Mouse (Mus musculus): ENCODE measurements around the gene Fbxl7. TPM values are rescaled to one million over a fixed set of nuclear protein-coding genes. Genes with fewer than 3 reads are reported as not detected.
A peak's percentile ranks its signal among the peaks of the same experiment; 100 is the strongest.

Gene Fbxl7
- total RNA-seq, 2 experiments from 2014 or later, result 3.0 to 3.1 TPM

GRCm38 (mm10) chr15:26704966-26705365 lies 190.4 kb downstream of the Fbxl7 start:
- DNase-seq, result no peak
- intact Hi-C loops (cut with DNase I), result loop anchor here (10.0 kb wide), 1 partner anchor 190 kb away; the partner anchor contains the start of gene Fbxl7

GRCm38 (mm10) chr15:26703156-26703840 lies 192.1 kb downstream of the Fbxl7 start:
- DNase-seq, result peak; percentile 14 to 20
- intact Hi-C loops (cut with DNase I), result loop anchor here (10.0 kb wide), 1 partner anchor 192 kb away; the partner anchor contains the start of gene Fbxl7

GRCm38 (mm10) chr15:26701949-26702675 lies 193.3 kb downstream of the Fbxl7 start:
- intact Hi-C loops (cut with DNase I), result loop anchor here (10.0 kb wide), 1 partner anchor 193 kb away; the partner anchor contains the start of gene Fbxl7
- DNase-seq, result no peak

- intact Hi-C loops (cut with DNase I), result no loop called here
- DNase-seq, result no peak
Observed at GRCm38 (mm10) chr15:26693075-26693474, 202.3 kb downstream of the Fbxl7 start.

GRCm38 (mm10) chr15:26688472-26689104 lies 206.8 kb downstream of the Fbxl7 start:
- DNase-seq, result no peak
- intact Hi-C loops (cut with DNase I), result no loop called here

GRCm38 (mm10) chr15:26687729-26688128 lies 207.7 kb downstream of the Fbxl7 start:
- intact Hi-C loops (cut with DNase I), result no loop called here
- no peak for DNase-seq

GRCm38 (mm10) chr15:26682279-26682678 lies 213.1 kb downstream of the Fbxl7 start:
- intact Hi-C loops (cut with DNase I), result no loop called here
- no peak for DNase-seq

GRCm38 (mm10) chr15:26673239-26673859 lies 222.0 kb downstream of the Fbxl7 start:
- peak in 1 of 2 experiments; percentile 33 for DNase-seq
- intact Hi-C loops (cut with DNase I), result no loop called here

- intact Hi-C loops (cut with DNase I), result no loop called here
- no peak for DNase-seq
Observed at GRCm38 (mm10) chr15:26654988-26655387, 240.4 kb downstream of the Fbxl7 start.

- intact Hi-C loops (cut with DNase I), result no loop called here
- DNase-seq, result no peak
Observed at GRCm38 (mm10) chr15:26642563-26642962, 252.8 kb downstream of the Fbxl7 start.

GRCm38 (mm10) chr15:26639726-26640125 lies 255.7 kb downstream of the Fbxl7 start:
- intact Hi-C loops (cut with DNase I), result loop anchor here (2.0 kb wide), 1 partner anchor 255 kb away; the partner anchor contains the start of gene Fbxl7
- DNase-seq, result no peak

- DNase-seq, result no peak
- intact Hi-C loops (cut with DNase I), result no loop called here
Observed at GRCm38 (mm10) chr15:26635591-26635990, 259.8 kb downstream of the Fbxl7 start.

GRCm38 (mm10) chr15:26628181-26628580 lies 267.2 kb downstream of the Fbxl7 start:
- intact Hi-C loops (cut with DNase I), result no loop called here

GRCm38 (mm10) chr15:26623242-26623641 lies 272.1 kb downstream of the Fbxl7 start:
- intact Hi-C loops (cut with DNase I), result loop anchor here (5.0 kb wide), 3 partner anchors 151 to 614 kb away; partner anchors contain the start of gene Fbxl7

More at GRCm38 (mm10) chr15:26628181-26628580, 267.2 kb downstream of the Fbxl7 start:
- DNase-seq, result no peak

GRCm38 (mm10) chr15:26620279-26620678 lies 275.1 kb downstream of the Fbxl7 start:
- peak; percentile 55 to 61 for DNase-seq
- intact Hi-C loops (cut with DNase I), result loop anchor here (1.0 to 5.0 kb wide), 4 partner anchors 148 to 617 kb away; partner anchors contain the start of gene Fbxl7

More at GRCm38 (mm10) chr15:26623242-26623641, 272.1 kb downstream of the Fbxl7 start:
- DNase-seq, result no peak

GRCm38 (mm10) chr15:26619221-26619620 lies 276.2 kb downstream of the Fbxl7 start:
- DNase-seq, result peak; percentile 40 to 41
- intact Hi-C loops (cut with DNase I), result loop anchor here (10.0 kb wide), 1 partner anchor 624 kb away; no protein-coding TSS in a partner anchor

GRCm38 (mm10) chr15:26596239-26596638 lies 299.1 kb downstream of the Fbxl7 start:
- intact Hi-C loops (cut with DNase I), result no loop called here
- DNase-seq, result no peak

- intact Hi-C loops (cut with DNase I), result no loop called here
- no peak for DNase-seq
Observed at GRCm38 (mm10) chr15:26579947-26580709, 315.3 kb downstream of the Fbxl7 start.

GRCm38 (mm10) chr15:26578500-26578899 lies 316.9 kb downstream of the Fbxl7 start:
- DNase-seq, result no peak
- intact Hi-C loops (cut with DNase I), result no loop called here

- intact Hi-C loops (cut with DNase I), result no loop called here
Observed at GRCm38 (mm10) chr15:26566076-26566475, 329.3 kb downstream of the Fbxl7 start.

More at GRCm38 (mm10) chr15:26566076-26566475, 329.3 kb downstream of the Fbxl7 start:
- no peak for DNase-seq
